Mouse (Mus musculus) lung, adult 18-20 months (tissue): ENCODE results near the gene Shisa6.

Source experiments
- DNase-seq, 2 experiments: peaks; one replicate each; pipeline ENCODE4 v3.0.0; 2022; ENCODE audit warnings: mixed read lengths in 2 of 2

Shisa6 gene

DNA sequence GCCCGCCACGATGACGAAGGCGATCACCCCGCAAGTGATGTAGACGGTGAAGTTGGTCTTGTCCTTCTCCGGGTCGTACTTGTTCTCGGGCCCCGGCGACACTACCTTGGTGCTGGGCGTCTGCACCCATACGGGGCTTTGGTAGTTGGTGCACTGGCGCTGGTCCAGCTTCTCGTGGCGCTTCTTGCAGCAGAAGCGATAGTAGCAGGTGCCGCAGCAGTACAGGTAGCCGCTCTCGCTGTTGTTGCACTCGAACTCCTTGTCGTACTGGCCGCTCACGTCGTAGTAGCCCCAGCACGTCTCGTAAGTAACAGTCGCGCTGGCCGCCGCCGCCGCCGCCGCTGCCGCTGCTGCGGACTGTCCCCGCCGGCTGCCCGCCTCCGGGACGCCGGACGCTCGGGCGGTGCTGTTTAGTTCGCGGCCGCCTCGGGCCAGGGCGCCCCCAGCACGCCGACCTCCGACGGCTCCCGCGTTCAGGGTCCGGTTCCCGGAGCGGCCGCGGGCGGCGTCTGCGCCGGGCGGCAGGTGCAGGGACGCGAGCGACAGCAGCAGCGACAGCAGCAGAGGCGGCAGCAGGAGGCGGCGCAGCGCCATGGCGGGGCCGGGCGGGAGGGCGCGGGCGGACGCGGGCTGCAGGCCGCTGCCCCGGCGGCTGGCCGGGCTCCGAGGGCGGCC, at the start of gene Shisa6:
TSS of gene Shisa6 (minus strand) at position 594 of the 675 bp plus-strand sequence.
- DNase-seq: no peak

DNA sequence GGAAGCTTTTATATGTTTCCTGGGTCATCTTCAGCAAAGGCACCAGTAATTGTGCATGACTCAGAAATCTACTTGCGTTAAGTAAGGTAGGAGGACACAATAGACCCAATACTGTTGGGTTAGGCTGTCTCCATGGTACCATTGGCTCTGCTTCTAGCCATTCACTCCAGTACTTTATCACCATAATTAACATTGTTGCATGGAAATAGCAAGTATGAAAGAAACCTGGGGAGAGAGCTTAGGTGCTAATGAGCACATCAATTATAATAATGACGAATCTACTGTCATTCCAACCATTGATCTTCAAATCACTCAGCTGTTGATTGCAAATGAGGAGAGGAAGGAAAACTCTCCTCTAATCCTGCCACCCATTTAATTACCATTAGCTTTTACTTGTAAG, 48.1 kb upstream of the Shisa6 start:
- no peak for DNase-seq

- DNase-seq: no peak
These were observed 43.3 kb upstream of the Shisa6 start for GRCm38 (mm10) chr11:66569045-66569444.

GRCm38 (mm10) chr11:66568386-66568791, 42.6 kb upstream of the Shisa6 start:
- DNase-seq: no peak

- no peak for DNase-seq
These were observed 41.6 kb upstream of the Shisa6 start for GRCm38 (mm10) chr11:66567382-66567781.

DNA sequence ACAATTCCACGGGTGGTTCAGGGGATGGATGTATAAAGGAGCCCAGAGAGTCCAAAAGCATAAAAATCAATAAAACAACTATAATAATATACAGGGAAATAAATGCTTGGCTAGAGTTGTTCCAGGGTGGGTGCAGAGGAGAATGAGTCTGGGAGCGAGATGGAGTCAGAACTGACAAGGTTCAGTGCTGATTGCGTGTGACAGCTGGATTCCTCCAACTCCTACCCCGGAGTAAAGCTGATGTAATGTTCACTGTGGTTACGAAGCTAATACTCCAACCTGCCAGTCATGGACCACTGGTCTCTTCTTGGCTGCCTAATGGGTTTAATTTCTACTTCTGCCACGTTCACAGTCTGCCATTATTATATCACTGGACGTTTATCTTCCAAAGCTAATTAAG, 36.5 kb upstream of the Shisa6 start:
- no peak for DNase-seq

- DNase-seq: no peak
These were observed 12.1 kb upstream of the Shisa6 start for GRCm38 (mm10) chr11:66537820-66538219.

- DNase-seq: no peak
These were observed 10.1 kb upstream of the Shisa6 start for GRCm38 (mm10) chr11:66535866-66536265.

- DNase-seq: no peak
These were observed 9.4 kb upstream of the Shisa6 start for GRCm38 (mm10) chr11:66535156-66535555.

DNA sequence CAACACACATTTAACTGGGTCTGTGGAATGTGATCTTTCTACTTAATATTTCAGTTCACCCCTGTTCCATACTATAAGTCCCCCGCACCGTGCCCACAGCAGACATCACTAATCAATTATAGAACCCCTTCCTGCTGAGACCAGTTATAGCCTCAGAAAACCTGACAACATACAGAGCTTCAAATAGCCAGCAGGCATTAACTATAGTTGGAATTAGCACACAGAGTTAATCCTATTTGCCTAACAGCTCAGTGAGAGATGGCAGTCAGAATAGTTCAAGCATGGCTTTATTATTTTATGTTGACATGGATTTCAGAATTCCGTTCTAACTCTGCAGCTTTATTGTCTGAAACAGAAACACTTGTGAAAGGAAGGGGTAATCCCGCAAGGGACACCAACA, 8.5 kb upstream of the Shisa6 start:
- no peak for DNase-seq

- DNase-seq: no peak
These were observed 2.4 kb upstream of the Shisa6 start for GRCm38 (mm10) chr11:66528146-66528545.

DNA sequence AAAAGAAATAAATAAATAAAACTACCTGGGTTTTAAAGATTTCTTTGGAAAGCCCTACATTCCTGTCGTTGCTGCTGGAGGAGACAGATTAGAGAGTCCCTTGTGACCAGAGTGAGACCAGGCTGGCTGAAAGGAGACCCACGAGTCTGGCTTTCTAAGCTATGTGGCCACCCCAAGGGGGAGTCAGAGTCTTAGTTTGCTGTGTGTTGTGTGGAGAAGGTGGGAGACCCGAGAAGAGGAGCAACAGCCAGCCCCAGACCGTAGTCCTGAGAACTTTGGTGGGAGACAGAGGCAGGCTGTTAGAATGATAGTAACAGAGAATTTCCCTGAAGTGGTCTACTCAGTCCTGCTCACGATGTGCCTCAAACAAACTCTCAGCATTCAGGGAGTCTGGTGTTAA, 1.6 kb upstream of the Shisa6 start:
- no peak for DNase-seq

DNA sequence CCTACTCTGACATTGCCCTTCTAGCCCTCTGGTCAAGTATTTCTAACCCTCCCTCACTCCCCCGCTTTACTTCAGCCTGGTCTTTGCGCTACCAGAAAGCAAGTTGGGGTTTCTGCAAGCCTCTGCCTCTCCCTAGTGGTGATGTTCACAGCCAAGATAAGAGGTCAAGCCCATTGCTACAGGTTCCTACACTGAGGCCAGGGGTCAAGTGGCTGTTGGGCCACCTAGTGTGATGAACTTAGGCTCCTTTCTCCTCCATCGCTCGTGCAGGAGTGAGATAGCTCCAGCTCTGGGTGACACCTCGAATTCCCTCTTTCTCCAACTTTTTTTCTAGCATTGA, 1.2 kb upstream of the Shisa6 start:
- no peak for DNase-seq

GRCm38 (mm10) chr11:66526046-66526980, 549 bp upstream of the Shisa6 start:
- DNase-seq: no peak

GRCm38 (mm10) chr11:66524251-66524650, 1.5 kb downstream of the Shisa6 start:
- DNase-seq: no peak

- DNase-seq: no peak
These were observed 3.4 kb downstream of the Shisa6 start for GRCm38 (mm10) chr11:66522376-66522775.

GRCm38 (mm10) chr11:66519386-66519785, 6.4 kb downstream of the Shisa6 start:
- DNase-seq: no peak

DNA sequence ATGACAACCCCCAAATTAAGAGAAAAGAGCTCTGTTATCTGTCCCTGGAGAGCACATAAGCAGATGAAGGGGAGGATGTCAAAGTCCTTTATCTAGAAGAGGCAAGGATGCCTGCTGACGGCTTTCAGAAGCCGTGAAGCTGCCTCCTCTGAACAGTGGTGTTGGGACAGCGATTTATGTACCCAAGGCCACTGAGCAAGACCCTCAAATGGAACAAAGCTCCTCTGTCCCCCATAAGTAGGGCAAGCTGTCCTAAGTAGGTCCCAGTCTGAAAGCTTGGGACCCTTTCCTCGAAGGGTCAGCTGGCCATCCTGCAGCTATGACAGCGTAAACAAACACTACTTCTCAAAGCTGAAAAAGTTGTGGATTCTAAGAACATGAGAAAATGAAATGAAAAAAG, 11.4 kb downstream of the Shisa6 start:
- DNase-seq: no peak

GRCm38 (mm10) chr11:66500951-66501350, 24.8 kb downstream of the Shisa6 start:
- DNase-seq: no peak

DNA sequence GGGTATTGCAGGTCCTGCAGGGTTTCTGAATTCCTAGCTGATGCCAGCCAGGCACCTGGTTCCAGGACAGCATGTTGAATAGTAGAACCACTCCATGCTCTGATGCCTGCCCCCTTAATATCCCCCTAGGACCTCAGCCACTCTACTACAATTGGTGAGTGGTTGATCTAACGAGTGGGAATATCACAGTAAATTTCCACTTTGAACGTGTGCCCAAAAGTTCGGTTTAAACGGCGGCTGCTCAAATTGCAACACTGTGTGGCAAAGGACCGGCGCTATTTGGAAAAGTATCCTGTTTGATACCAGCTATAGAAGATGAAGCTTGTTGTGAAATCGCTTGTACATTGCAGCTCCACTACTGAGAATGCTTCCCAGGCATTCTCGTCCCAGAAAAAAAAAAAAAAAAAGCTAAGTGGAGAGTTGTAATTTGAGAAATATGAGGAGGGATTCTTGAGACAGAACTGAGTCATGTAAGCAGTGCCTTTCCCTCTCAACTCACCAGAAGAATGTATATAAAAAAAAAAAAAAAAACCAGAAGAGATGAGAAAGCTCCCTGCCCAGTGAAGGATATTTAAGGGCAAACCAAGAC, 26.8 kb downstream of the Shisa6 start:
- peak in 1 of 2 experiments; percentile 10 for DNase-seq

DNA sequence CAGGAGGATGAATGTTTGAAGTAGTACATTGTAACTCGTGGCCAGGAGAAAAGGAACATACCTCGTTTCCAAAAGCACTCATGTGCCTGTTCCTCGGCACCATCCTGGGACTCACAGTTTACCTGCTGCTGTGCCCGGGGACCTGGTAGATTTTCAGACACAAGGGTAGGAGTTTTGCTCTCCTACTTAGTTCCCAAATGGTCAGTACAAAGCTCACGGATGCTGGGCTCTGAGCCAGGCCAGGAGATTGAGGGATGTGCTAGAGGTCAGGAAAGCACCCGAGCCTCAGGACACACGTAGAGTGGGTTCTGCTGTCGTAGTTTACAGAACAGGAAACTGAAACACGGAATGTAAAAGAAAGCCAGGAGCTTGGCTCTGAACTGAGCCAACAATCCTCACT, 29.5 kb downstream of the Shisa6 start:
- no peak for DNase-seq

GRCm38 (mm10) chr11:66494391-66494790, 31.4 kb downstream of the Shisa6 start:
- no peak for DNase-seq

DNA sequence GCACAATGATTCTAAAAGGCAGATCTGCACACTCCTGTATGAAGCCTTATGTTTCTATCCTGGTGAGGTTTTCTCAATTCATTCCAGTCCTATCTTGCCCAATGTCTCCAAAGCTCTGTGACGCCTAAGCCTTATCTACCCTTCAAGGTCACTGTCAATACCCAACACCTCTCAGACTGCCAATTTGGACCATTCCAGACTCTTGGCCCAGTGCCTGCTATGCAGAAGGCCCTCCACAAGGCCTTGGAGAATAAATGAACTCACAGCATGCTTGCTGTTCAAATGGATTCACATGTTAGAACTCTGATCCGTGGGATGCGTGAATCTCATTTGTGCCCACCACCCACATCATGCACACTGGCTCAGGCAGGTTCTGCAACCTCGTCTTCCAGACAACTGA, 38.0 kb downstream of the Shisa6 start:
- no peak for DNase-seq

DNA sequence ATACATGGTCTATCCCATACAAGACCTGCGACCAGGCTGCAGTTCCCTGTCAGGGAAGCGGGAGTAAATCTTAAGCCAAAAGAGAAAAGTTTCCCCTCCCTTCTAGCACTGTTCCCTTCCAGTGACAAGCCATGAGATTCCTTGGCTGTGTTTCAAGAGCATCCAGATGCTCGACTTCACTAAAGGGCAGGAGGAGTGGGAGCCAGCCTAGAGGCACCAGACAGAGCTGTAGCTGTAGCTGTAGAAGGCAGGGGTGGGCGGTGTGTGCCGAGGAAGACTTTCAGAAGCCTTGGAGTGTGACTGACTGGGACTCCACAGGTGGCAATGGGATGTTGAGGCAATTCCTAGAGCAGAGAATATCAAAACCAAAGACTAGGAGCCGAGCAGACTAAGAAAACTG, 43.3 kb downstream of the Shisa6 start:
- no peak for DNase-seq
